Mouse (Mus musculus): ENCODE results near the gene Adad2. TPM values are rescaled to one million over a fixed set of nuclear protein-coding genes. Genes with fewer than 3 reads are reported as not detected.
A peak's percentile ranks its signal among the peaks of the same experiment; 100 is the strongest.

Adad2 gene
- 0.21 and 0.32 TPM in 2 replicates for polyA plus RNA-seq (2014; fragmentation: Nextera tagmentation; extraction: Ambion mirVana)

DNA sequence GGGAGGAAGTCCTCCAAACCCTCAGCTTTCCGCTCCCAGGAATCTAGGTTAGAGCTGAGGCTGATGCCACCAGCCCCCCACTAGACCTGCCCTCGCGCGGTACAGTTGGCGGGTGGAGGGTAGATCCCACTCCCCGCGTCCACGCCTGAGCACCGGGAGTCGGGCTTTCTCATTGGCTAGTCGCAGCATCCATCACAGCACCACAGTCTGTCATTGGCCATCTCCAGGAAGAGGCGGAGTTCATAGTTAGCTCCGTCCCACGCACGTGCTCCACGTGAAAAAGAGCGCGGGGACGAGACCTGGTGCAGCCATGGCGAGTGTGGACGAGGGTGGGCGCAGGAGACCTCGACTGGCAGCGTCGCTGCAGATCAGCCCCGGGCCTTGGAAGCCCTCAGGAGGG lies at the start of gene Adad2:
Gene Adad2 (plus strand): TSS at position 277 of the 400 bp plus-strand sequence.
- WGBS, result 85% methylated on average over 26 of the region's 26 CpGs
- no peak within 1 kb of the TSS for H3K4me2 ChIP-seq (ENCODE audit: low read length)
- H3K27me3 ChIP-seq (ENCODE audit: control insufficient read depth, insufficient read depth, low read length), result no peaks in the 10 kb centered on the region
- H3K27ac ChIP-seq (replicated peaks; ENCODE audit: low read depth, low read length), result no peak within 1 kb of the TSS
- DNase-seq (no peak), ATAC-seq (ENCODE audit: low FRiP score, low TSS enrichment) (no peak)
- no peaks in the 10 kb centered on the region for H3K9me3 ChIP-seq (ENCODE audit: control insufficient read depth, low read length)
- H3K4me1 ChIP-seq (ENCODE audit: control insufficient read depth, insufficient read depth, low read length), result no peaks in the 10 kb centered on the region
- H3K9ac ChIP-seq (replicated peaks; ENCODE audit: low read length), result no peak within 1 kb of the TSS
- H3K36me3 ChIP-seq (ENCODE audit: control insufficient read depth, insufficient read depth, low read length), result no peaks in the 10 kb centered on the region
- H3K4me3 ChIP-seq (replicated peaks; ENCODE audit: low read depth, low read length), result no peak within 1 kb of the TSS

DNA sequence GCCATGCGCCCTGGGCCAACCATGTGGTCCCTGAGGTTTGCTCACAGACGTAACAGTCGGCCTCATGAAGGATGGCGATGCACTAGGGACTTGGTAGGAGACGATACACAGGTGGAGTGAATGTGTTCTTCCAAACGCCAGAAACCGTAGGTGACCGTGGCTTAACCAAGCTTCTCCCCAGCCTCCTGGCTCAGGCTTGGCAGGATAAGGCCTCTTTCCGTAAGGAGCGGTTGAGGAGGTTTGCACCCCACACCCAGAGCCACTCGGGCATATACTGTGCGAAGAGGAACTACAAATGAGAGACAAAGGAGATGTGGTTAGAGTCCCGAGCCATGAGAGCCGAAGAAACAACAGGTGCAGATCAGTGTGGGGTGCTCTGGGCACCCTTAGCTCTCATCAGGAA lies 48.7 kb upstream of the Adad2 start:
- no peaks in the 10 kb centered on the region for H3K4me1 ChIP-seq (ENCODE audit: control insufficient read depth, insufficient read depth, low read length)
- H3K27me3 ChIP-seq (ENCODE audit: control insufficient read depth, insufficient read depth, low read length), result no peaks in the 10 kb centered on the region
- ATAC-seq (ENCODE audit: low FRiP score, low TSS enrichment) (no peak), DNase-seq (no peak)
- peaks cover 61% of the 10 kb centered on the region for H3K36me3 ChIP-seq (ENCODE audit: control insufficient read depth, insufficient read depth, low read length)
- H3K27ac ChIP-seq (replicated peaks; ENCODE audit: low read depth, low read length), result no peak overlapping the region
- H3K4me2 ChIP-seq (ENCODE audit: low read length), result no peak overlapping the region
- H3K9ac ChIP-seq (replicated peaks; ENCODE audit: low read length), result no peak overlapping the region
- 92% methylated on average over 14 of the region's 14 CpGs for WGBS
- H3K9me3 ChIP-seq (ENCODE audit: control insufficient read depth, low read length), result no peaks in the 10 kb centered on the region
- no peak overlapping the region for H3K4me3 ChIP-seq (replicated peaks; ENCODE audit: low read depth, low read length)

DNA sequence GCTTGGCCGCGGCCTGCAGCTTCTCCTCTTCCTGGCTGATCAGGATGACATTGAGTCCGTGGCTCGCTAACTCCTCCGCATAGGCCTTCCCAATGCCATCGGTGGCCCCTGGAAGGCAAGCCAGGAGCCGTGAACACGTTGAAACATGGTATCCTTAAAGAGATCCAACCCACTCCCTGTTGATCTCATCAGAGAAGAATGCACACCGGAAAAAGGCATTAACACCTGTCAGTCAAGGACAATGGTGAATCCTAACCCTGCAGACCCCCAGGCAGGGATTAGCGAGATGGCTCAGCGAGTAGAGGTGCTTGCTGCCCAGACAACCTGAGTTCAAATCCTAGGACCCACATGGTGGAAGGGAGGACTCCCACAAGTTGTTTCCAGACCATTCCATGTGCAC lies 46.2 kb upstream of the Adad2 start:
- WGBS, result 78% methylated on average over 11 of the region's 11 CpGs
- Histone ChIP-seq H3K4me2 (ENCODE audit: low read length) (no peak overlapping the region), H3K9me3 (ENCODE audit: control insufficient read depth, low read length) (no peaks in the 10 kb centered on the region), H3K4me3 (replicated peaks; ENCODE audit: low read depth, low read length) (no peak overlapping the region), H3K27ac (replicated peaks; ENCODE audit: low read depth, low read length) (no peak overlapping the region), H3K4me1 (ENCODE audit: control insufficient read depth, insufficient read depth, low read length) (no peaks in the 10 kb centered on the region), H3K9ac (replicated peaks; ENCODE audit: low read length) (no peak overlapping the region), H3K27me3 (ENCODE audit: control insufficient read depth, insufficient read depth, low read length) (no peaks in the 10 kb centered on the region), H3K36me3 (ENCODE audit: control insufficient read depth, insufficient read depth, low read length) (peaks cover 60% of the 10 kb centered on the region)
- ATAC-seq (ENCODE audit: low FRiP score, low TSS enrichment) (no peak), DNase-seq (no peak)

DNA sequence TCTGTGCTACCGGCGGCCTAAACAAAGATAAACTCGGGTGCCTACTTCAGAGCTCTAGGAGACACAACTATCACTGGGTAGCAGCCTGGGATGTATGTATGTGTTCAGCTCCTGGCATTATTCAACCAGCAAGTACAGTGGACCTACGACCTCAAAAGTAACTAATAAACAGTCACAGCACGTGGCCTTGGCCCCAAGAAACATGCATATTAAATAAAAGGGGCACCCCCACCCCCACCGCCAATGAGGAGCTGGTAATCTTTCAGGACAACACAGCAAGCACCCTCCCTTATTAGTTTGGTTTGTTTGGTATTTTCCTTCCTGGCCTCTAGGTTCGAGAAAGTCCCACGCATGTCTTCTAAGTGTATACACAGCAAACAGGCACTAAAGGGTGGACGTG lies 44.3 kb upstream of the Adad2 start:
- Histone ChIP-seq H3K27me3 (ENCODE audit: control insufficient read depth, insufficient read depth, low read length) (no peaks in the 10 kb centered on the region), H3K36me3 (ENCODE audit: control insufficient read depth, insufficient read depth, low read length) (peaks cover 46% of the 10 kb centered on the region), H3K9me3 (ENCODE audit: control insufficient read depth, low read length) (no peaks in the 10 kb centered on the region), H3K4me3 (replicated peaks; ENCODE audit: low read depth, low read length) (no peak overlapping the region), H3K27ac (replicated peaks; ENCODE audit: low read depth, low read length) (no peak overlapping the region), H3K9ac (replicated peaks; ENCODE audit: low read length) (no peak overlapping the region), H3K4me1 (ENCODE audit: control insufficient read depth, insufficient read depth, low read length) (peaks cover 1% of the 10 kb centered on the region; the same call in 1 of the 2 replicates), H3K4me2 (ENCODE audit: low read length) (no peak overlapping the region)
- WGBS, result 90% methylated on average over 9 of the region's 9 CpGs
- ATAC-seq (ENCODE audit: low FRiP score, low TSS enrichment), result no peak
- DNase-seq, result no peak

DNA sequence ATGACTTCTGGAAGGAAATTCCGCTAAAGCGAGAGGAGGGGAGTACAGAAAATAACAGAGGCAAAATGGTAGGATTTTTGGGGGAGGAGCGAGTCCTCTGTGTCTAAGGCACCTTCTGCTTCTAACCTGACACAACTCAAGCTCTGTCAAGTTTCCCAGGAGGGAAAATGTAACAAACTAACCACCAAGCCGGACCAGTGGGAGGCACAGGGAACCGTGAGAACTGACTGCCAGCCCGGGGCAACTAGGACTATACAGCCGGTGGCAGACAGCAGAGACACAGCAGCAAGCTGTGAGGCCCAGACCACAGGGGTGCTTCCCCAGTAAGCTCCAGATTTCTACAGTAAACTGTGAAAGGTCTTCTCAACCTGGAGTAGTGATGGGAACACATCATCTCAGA lies 43.6 kb upstream of the Adad2 start:
- H3K4me2 ChIP-seq (ENCODE audit: low read length), result no peak overlapping the region
- ATAC-seq (ENCODE audit: low FRiP score, low TSS enrichment) (no peak), DNase-seq (no peak)
- no peak overlapping the region for H3K27ac ChIP-seq (replicated peaks; ENCODE audit: low read depth, low read length)
- H3K9ac ChIP-seq (replicated peaks; ENCODE audit: low read length), result no peak overlapping the region
- H3K36me3 ChIP-seq (ENCODE audit: control insufficient read depth, insufficient read depth, low read length), result peaks cover 39% of the 10 kb centered on the region
- H3K4me3 ChIP-seq (replicated peaks; ENCODE audit: low read depth, low read length), result no peak overlapping the region
- peaks cover 8% of the 10 kb centered on the region for H3K4me1 ChIP-seq (ENCODE audit: control insufficient read depth, insufficient read depth, low read length)
- H3K9me3 ChIP-seq (ENCODE audit: control insufficient read depth, low read length), result no peaks in the 10 kb centered on the region
- 68% methylated on average over 7 of the region's 7 CpGs for WGBS
- no peaks in the 10 kb centered on the region for H3K27me3 ChIP-seq (ENCODE audit: control insufficient read depth, insufficient read depth, low read length)

DNA sequence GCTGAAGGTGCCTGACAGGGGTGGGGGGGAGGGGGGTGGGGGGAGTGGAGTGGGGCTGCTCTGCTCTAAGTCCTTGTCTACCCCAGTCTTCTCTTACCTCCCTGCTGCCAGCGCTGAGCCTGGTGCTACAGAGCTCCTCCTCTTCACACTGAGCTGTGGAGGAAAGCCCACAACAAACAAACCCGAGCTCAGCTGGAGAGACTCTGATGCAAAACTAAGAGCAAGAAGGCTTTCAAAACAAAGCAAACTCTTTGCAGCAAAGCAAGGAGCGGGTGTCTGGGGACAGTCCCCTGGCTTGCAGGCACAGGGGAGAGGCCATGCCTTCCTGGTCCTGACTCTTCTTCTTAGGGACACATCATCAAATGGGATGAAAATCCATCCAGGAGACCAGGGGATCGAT lies 42.7 kb upstream of the Adad2 start:
- peaks cover 30% of the 10 kb centered on the region for H3K36me3 ChIP-seq (ENCODE audit: control insufficient read depth, insufficient read depth, low read length)
- no peak overlapping the region for H3K27ac ChIP-seq (replicated peaks; ENCODE audit: low read depth, low read length)
- H3K4me1 ChIP-seq (ENCODE audit: control insufficient read depth, insufficient read depth, low read length), result peaks cover 11% of the 10 kb centered on the region
- no peaks in the 10 kb centered on the region for H3K27me3 ChIP-seq (ENCODE audit: control insufficient read depth, insufficient read depth, low read length)
- H3K4me2 ChIP-seq (ENCODE audit: low read length), result no peak overlapping the region
- ATAC-seq (ENCODE audit: low FRiP score, low TSS enrichment) (no peak), DNase-seq (no peak)
- no peak overlapping the region for H3K4me3 ChIP-seq (replicated peaks; ENCODE audit: low read depth, low read length)
- WGBS, result 40% methylated on average over 4 of the region's 4 CpGs
- H3K9me3 ChIP-seq (ENCODE audit: control insufficient read depth, low read length), result no peaks in the 10 kb centered on the region
- no peak overlapping the region for H3K9ac ChIP-seq (replicated peaks; ENCODE audit: low read length)

DNA sequence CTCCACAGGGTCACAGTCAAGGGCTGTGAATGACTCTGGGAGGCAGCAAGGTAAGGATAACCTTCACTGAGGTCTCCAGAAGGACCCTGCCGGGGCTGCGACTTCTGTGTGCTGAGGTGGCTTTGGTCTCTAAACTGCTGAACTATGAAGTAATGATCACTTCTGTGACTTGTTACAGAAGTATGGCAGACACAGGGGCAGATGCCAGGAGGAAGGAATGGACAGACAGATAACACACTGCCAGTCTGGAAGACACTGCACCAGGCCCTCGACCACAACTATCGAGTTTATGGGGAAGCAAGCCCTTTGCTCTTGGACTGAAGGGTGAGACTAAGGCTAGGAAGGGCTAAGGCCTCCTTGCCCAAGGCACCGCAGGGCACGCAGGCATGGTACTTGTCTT lies 41.4 kb upstream of the Adad2 start:
- Histone ChIP-seq H3K9me3 (ENCODE audit: control insufficient read depth, low read length) (no peaks in the 10 kb centered on the region), H3K27me3 (ENCODE audit: control insufficient read depth, insufficient read depth, low read length) (0 out of 2 replicates have a peak, but pooled peaks cover 1% of the 10 kb centered on the region), H3K27ac (replicated peaks; ENCODE audit: low read depth, low read length) (no peak overlapping the region), H3K9ac (replicated peaks; ENCODE audit: low read length) (no peak overlapping the region), H3K4me1 (ENCODE audit: control insufficient read depth, insufficient read depth, low read length) (peaks cover 11% of the 10 kb centered on the region), H3K36me3 (ENCODE audit: control insufficient read depth, insufficient read depth, low read length) (peaks cover 17% of the 10 kb centered on the region), H3K4me3 (replicated peaks; ENCODE audit: low read depth, low read length) (no peak overlapping the region), H3K4me2 (ENCODE audit: low read length) (no peak overlapping the region)
- ATAC-seq (ENCODE audit: low FRiP score, low TSS enrichment) (no peak), DNase-seq (no peak)
- 86% methylated on average over 6 of the region's 6 CpGs for WGBS

DNA sequence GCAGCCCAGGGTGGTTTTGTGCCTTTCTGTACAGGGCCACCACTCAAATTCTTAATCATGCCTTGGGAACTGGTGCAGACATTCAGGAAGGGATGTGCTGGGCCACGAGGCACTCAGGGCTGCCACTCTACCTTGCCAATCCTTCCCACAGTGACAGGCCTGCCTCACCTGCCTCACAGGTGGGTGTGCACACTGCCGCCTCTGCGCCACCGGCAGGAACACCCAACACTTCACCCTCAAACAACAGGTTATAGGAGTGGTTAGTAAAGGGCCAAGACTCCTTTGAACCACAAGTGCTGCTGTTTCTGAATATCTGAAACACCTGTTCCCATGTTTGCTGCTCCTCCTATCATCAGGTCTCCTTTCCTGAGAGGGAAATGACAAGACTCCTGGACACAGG lies 40.1 kb upstream of the Adad2 start:
- 95% methylated on average over 4 of the region's 4 CpGs for WGBS
- H3K27ac ChIP-seq (replicated peaks; ENCODE audit: low read depth, low read length), result no peak overlapping the region
- H3K27me3 ChIP-seq (ENCODE audit: control insufficient read depth, insufficient read depth, low read length), result 0 out of 2 replicates have a peak, but pooled peaks cover 8% of the 10 kb centered on the region
- no peak for DNase-seq
- peaks cover 9% of the 10 kb centered on the region; the same call in 1 of the 2 replicates for H3K36me3 ChIP-seq (ENCODE audit: control insufficient read depth, insufficient read depth, low read length)
- no peak overlapping the region for H3K9ac ChIP-seq (replicated peaks; ENCODE audit: low read length)
- no peak for ATAC-seq (ENCODE audit: low FRiP score, low TSS enrichment)
- H3K9me3 ChIP-seq (ENCODE audit: control insufficient read depth, low read length), result no peaks in the 10 kb centered on the region
- H3K4me3 ChIP-seq (replicated peaks; ENCODE audit: low read depth, low read length), result no peak overlapping the region
- no peak overlapping the region for H3K4me2 ChIP-seq (ENCODE audit: low read length)
- H3K4me1 ChIP-seq (ENCODE audit: control insufficient read depth, insufficient read depth, low read length), result peaks cover 11% of the 10 kb centered on the region

DNA sequence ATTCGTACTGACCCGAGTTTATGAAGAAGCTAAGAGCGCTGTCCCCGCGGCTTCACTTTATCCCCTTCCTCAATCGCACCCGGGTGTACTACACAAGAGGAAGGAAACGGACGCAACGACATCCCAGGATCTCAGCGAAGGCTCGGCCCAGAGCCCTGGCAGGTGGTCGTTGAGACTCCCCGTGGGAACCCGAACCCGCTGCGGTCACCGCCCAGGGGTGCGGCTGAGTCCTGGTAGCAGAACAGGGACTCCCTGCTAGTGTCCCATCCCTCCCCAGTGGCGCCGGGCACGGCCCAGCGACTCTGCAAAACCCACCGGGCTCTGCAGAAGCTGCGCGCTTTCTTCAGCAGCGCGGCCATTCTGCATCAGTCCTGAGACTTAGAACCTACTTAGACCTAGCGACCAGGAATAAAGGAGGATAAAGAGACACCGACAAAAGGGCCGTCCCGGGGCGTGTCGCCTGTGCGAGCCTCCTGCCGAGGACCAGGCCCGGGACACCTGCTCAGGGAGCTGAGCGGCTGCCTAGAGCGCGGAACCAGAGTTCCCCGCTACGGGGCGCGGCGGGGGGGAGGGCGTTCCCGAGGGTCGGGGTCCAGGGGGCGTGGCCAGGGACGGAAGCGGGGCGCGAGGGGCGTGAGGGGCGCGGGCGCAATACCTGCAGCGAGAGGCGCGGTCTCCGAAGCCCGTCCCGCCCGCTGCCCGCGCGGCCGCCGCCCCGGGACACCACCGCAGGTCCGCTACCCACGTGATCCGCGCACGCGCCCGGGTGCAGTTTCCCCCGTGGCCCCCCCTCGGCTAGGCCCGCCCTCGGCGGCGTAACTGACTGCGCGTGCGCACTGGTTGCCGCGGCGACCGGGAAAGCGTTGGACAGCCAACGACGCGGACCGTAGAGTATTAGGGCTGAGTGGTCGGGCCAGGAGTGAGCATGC lies 37.8 kb upstream of the Adad2 start, which contains the start of the genes Hsdl1 and Dnaaf1:
Gene Hsdl1 (minus strand): TSS at position 747 of the 929 bp plus-strand sequence.
Gene Dnaaf1 (plus strand): TSS at position 799 of the 929 bp plus-strand sequence.
- peak within 1 kb of the TSS; percentile 75 for H3K4me2 ChIP-seq (ENCODE audit: low read length)
- peaks cover 11% of the 10 kb centered on the region for H3K4me1 ChIP-seq (ENCODE audit: control insufficient read depth, insufficient read depth, low read length)
- no peaks in the 10 kb centered on the region for H3K9me3 ChIP-seq (ENCODE audit: control insufficient read depth, low read length)
- H3K27me3 ChIP-seq (ENCODE audit: control insufficient read depth, insufficient read depth, low read length), result 0 out of 2 replicates have a peak, but pooled peaks cover 8% of the 10 kb centered on the region
- ATAC-seq (ENCODE audit: low FRiP score, low TSS enrichment) (peak; percentile 90), DNase-seq (peak; percentile 98)
- peak within 1 kb of the TSS; percentile 86 for H3K4me3 ChIP-seq (replicated peaks; ENCODE audit: low read depth, low read length)
- H3K36me3 ChIP-seq (ENCODE audit: control insufficient read depth, insufficient read depth, low read length), result 0 out of 2 replicates have a peak, but pooled peaks cover 4% of the 10 kb centered on the region
- peak within 1 kb of the TSS; percentile 75 for H3K27ac ChIP-seq (replicated peaks; ENCODE audit: low read depth, low read length)
- peak within 1 kb of the TSS; percentile 75 for H3K9ac ChIP-seq (replicated peaks; ENCODE audit: low read length)
- under 1% methylated on average over 89 of the region's 97 CpGs for WGBS

Measured in midbrain, embryonic 14.5 days (tissue).